Mouse (Mus musculus): Measurements from ENCODE around the gene Isoc2b.
A peak's percentile ranks its signal among the peaks of the same experiment; 100 is the strongest.

The Isoc2b gene

GRCm38 (mm10) chr7:4870133-4870532 lies at the start of gene Isoc2b:
Gene Isoc2b, minus strand, starts transcription at chr7:4870258.
- no peak for DNase-seq

- DNase-seq = no peak
Measured at GRCm38 (mm10) chr7:4919096-4919495, 49.0 kb upstream of the Isoc2b start.

GRCm38 (mm10) chr7:4918681-4919080 lies 48.6 kb upstream of the Isoc2b start:
- no peak for DNase-seq

GRCm38 (mm10) chr7:4917494-4917893 lies 47.4 kb upstream of the Isoc2b start:
- no peak for DNase-seq

GRCm38 (mm10) chr7:4915669-4916416 lies 45.8 kb upstream of the Isoc2b start:
- no peak for DNase-seq

- peak; percentile 95 to 96 for DNase-seq
Measured at GRCm38 (mm10) chr7:4915007-4915665, 45.1 kb upstream of the Isoc2b start, which contains the start of gene Zfp628. Gene Zfp628, plus strand, starts transcription at chr7:4915217.

GRCm38 (mm10) chr7:4912248-4912647 lies 42.2 kb upstream of the Isoc2b start:
- DNase-seq = no peak

- DNase-seq = peak; percentile 68 to 79
Measured at GRCm38 (mm10) chr7:4911561-4911960, 41.5 kb upstream of the Isoc2b start.

GRCm38 (mm10) chr7:4906466-4906950 lies 36.5 kb upstream of the Isoc2b start, which contains the start of gene Gm36210:
Gene Gm36210, minus strand, starts transcription at chr7:4906516.
- DNase-seq = peak in 1 of 2 experiments; percentile 10

GRCm38 (mm10) chr7:4902404-4902803 lies 32.3 kb upstream of the Isoc2b start:
- peak in 1 of 2 experiments; percentile 7 for DNase-seq

- DNase-seq = peak in 1 of 2 experiments; percentile 45
Measured at GRCm38 (mm10) chr7:4901171-4901570, 31.1 kb upstream of the Isoc2b start.

GRCm38 (mm10) chr7:4900523-4900851 lies 30.4 kb upstream of the Isoc2b start:
- DNase-seq = peak in 1 of 2 experiments; percentile 12

- peak; percentile 43 to 47 for DNase-seq
Measured at GRCm38 (mm10) chr7:4899649-4900522, 29.8 kb upstream of the Isoc2b start.

GRCm38 (mm10) chr7:4898851-4899648 lies 29.0 kb upstream of the Isoc2b start:
- DNase-seq = peak in 1 of 2 experiments; percentile 51

- peak in 1 of 2 experiments; percentile 31 for DNase-seq
Measured at GRCm38 (mm10) chr7:4895186-4895585, 25.1 kb upstream of the Isoc2b start.

- peak; percentile 40 to 57 for DNase-seq
Measured at GRCm38 (mm10) chr7:4886680-4887079, 16.6 kb upstream of the Isoc2b start.

- DNase-seq = peak in 1 of 2 experiments; percentile 14
Measured at GRCm38 (mm10) chr7:4879036-4879435, 9.0 kb upstream of the Isoc2b start.

GRCm38 (mm10) chr7:4878186-4878585 lies 8.1 kb upstream of the Isoc2b start:
- peak; percentile 63 to 73 for DNase-seq

GRCm38 (mm10) chr7:4877226-4877625 lies 7.2 kb upstream of the Isoc2b start:
- no peak for DNase-seq

- DNase-seq = peak; percentile 93 to 98
Measured at GRCm38 (mm10) chr7:4876753-4877221, 6.7 kb upstream of the Isoc2b start, which contains the start of gene Isoc2a. Gene Isoc2a, plus strand, starts transcription at chr7:4877153.

- peak in 1 of 2 experiments; percentile 11 for DNase-seq
Measured at GRCm38 (mm10) chr7:4866631-4867180, 3.4 kb downstream of the Isoc2b start.
